Mouse (Mus musculus) lung, adult 2 months (tissue): Measurements from ENCODE around the gene Iba57. TPM values are rescaled to one million over a fixed set of nuclear protein-coding genes. Genes with fewer than 3 reads are reported as not detected.

Experiments
- DNase-seq: peaks from one replicate; pipeline ENCODE4 v3.0.0; 2022
- H3K4me1 ChIP-seq: fragments of 200-500 bp; 2 replicates; pipeline ENCODE4 v1.6.1; 2011; ENCODE audit warnings: low read length; ENCODE audit not compliant: control insufficient read depth, insufficient read depth
- H3K4me3 ChIP-seq: fragments of 200-500 bp; replicated peaks from 2 replicates; pipeline ENCODE3; 2011; ENCODE audit warnings: low read depth, mild to moderate bottlenecking, control low read depth, low read length; ENCODE audit errors: extremely low read depth
- CTCF ChIP-seq: fragments of 200-500 bp; IDR thresholded peaks from 2 replicates; pipeline ENCODE4 v1.5.1; 2011; ENCODE audit warnings: mild to moderate bottlenecking, low read length, control low read depth; ENCODE audit not compliant: insufficient read depth
- POLR2A ChIP-seq: fragments of 200-500 bp; IDR thresholded peaks from 2 replicates; pipeline ENCODE4 v1.6.1; 2011; ENCODE audit warnings: low read depth, mild to moderate bottlenecking, control low read depth, low read length, borderline replicate concordance; ENCODE audit errors: extremely low read depth
- WGBS: fragments of 180-500 bp; shearing (Covaris S2); methylation state at CpG from one replicate; pipeline ENCODE4 v1.1.7; 2018; 5-methylcytosine and 5-hydroxymethylcytosine counted together
- polyA plus RNA-seq: library from polyadenylated mRNA; depleted of rRNA; stranded (reverse); fragments of >200 nt; gene quantifications from 2 replicates; pipeline ENCODE4 v1.2.3, GENCODE M21; 2012

Gene Iba57
- polyA plus RNA-seq, 1 experiment, result 3.7 TPM

DNA sequence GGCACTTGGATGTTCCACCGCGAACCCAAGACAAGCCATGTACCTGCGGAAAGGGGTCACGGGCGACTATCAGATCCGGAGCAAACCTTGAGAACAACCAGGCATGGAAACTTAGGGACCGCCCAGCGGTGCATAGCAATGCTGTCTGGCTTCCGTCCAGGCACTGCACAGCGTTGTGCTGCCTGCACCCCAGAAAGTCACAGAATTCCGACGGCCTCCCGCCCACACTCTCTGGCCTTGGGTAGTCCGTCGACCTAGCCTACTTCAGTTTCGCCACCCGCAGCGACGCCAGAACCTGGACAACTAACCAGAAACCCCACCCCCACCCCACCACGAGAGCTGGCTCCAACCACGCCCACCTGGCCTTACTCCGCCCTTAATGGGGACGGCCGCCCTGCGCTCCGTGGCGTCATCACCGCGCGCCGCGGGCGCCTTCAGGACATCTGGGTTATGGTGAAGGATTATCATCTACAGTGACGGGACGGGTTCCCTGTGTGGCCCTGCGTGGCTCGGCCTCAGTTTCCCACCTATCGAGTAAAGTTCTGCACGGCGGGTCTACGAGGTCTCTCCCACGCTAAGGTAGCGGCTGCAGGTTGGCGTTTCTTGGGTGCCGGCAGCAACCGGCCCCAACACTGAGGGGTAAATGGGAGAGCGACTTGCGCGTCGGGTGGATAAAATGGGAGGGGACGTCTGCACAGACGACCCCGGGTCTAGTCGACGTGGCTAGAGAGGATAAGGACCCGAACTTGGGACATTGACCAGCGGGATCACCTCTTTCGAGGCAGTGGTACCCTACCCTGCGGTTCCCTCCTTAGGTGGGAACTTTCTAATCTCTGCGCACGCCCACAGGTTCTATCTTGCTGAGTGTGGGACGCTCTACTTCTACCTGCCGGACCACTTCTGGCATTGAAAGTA is 38.8 kb upstream of the Iba57 start, which contains the start of gene Mrpl55:
Gene Mrpl55 (plus strand): TSS at position 406 of the 915 bp plus-strand sequence.
- H3K4me1 ChIP-seq, result peaks cover 4% of the 10 kb centered on the region
- WGBS, result under 1% methylated on average over 63 of the region's 63 CpGs
- peak; percentile 94 for DNase-seq
- peak within 1 kb of the TSS; percentile 90 for H3K4me3 ChIP-seq
- peak; percentile 80; the same call in 1 of the 2 replicates for TF ChIP-seq POLR2A
- TF ChIP-seq CTCF, result no peak

DNA sequence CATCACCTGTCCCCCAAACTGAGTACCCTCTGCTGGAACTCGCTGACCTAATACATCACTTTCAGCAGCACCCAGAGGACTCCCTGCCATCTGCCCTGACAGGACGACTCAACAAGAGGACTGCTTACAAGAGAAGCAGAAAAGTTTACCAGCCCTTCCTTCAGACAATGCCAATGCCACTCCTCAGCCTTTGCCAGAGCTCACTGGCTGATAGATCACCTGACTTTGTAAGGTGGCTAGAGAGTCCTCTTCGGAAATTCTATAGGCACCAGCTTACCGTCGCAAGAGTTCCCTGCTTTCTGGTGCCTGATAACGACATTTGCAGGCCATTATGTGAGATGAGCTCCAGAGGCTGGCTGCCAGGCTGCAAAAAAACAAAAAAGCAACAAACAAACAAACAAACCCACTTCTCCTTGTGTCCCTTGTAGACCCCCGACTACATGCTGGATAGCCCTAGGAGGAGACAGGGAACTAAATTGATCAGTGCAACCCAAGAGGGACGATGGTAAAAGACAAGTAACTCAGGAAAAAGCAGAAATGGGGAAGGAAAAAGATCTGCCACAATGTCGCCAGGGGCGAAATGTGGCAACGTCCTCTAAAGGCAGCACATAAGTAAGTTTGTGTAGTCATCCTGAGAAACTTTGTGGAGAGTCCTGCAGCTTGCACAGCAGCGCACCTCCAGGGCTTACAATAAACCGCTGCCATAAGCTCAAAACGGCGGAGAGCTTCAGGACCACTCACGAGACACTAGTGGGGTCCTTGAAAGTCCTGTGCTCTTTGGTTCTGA is 37.9 kb upstream of the Iba57 start:
- TF ChIP-seq CTCF, result no peak
- Histone ChIP-seq H3K4me1 (peaks cover 7% of the 10 kb centered on the region), H3K4me3 (peak overlapping the region; percentile 90)
- 13% methylated on average over 16 of the region's 16 CpGs for WGBS
- DNase-seq, result no peak

DNA sequence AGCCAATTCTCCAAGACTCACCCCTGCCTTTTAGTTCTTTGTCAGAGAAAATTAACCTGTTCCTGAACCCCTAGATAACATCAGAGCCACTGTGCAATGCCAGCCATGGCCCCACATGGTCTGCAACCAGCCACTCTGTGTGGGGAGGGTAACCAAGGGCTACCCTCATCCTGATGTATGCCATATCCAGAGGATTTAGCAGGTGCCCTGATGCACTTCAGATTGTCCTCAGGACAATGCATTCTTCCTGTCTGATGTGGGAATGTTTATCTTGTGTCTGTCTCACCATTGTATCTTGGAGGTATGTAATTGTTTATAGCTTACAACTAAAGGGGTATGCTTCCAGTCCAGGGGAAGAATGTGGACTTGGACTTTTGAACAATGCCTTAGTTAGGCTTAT is 32.7 kb upstream of the Iba57 start:
- DNase-seq, result no peak
- H3K4me1 ChIP-seq, result peaks cover 9% of the 10 kb centered on the region; the same call in 1 of the 2 replicates
- no peak for TF ChIP-seq CTCF
- TF ChIP-seq POLR2A, result 0 out of 2 replicates have a peak, but pooled peaks have one; percentile 5
- no peak overlapping the region for H3K4me3 ChIP-seq

DNA sequence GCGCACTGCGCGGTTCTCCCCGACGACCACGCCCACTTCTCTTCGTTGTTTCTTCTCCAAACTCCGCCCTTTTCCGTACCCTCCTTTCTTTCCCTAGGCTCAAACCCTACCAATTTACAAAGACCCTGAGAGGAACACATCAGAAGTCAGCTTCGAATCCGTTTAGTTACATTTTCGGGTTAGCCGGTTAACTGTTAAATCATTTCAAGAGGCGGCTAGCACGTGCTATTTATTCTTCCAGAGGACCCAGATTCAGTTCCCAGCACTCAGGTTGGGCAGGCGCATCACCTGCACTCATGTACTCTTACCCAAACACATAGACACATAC is 28.5 kb upstream of the Iba57 start, which contains the start of gene Guk1:
Gene Guk1 (minus strand): TSS at position 154 of the 328 bp plus-strand sequence.
- TF ChIP-seq CTCF, result no peak
- TF ChIP-seq POLR2A, result no peak
- peak within 1 kb of the TSS; percentile 87 for H3K4me3 ChIP-seq
- 4% methylated on average over 16 of the region's 16 CpGs for WGBS
- peaks cover 8% of the 10 kb centered on the region for H3K4me1 ChIP-seq
- DNase-seq, result no peak

DNA sequence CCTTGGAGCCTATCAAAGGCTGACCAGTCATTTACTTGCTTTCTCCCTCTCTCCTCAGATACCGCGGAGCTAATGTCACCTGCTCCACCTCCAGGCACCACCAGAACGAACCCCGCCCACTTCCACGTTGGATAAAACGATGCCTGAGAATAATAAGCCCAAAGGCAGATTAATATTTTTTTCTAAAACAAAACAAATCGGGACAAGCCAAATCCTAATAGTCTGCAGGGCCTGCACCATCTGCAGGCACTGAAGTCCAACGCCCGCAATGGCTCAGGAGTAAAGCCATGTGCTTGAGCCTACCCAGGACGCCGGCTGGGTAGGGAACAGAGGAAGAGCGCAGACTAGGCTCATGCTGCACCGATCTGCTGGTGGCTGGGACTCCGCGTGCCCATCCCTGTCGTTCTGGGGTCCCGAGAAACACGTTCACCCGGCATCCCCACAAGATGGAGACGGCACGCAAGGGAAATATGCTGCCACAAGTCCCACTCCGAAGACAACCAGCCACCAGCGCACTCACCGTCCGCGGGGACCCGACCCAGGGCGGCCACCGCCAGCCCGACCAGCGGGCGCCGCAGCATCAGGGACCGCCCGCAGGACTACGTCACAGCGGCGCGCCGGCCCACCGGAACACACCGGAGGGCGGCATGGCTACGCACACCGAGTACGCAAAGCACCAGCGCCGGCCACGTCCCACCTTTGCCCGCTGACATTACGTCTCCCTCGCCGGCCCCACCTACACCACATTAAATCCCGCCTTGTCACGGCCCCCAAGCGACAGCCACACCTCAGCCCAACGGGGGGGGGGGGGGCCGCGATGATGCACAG is 27.9 kb upstream of the Iba57 start:
- DNase-seq, result peak; percentile 89
- peak; percentile 90 for TF ChIP-seq POLR2A
- TF ChIP-seq CTCF, result no peak
- peaks cover 6% of the 10 kb centered on the region for H3K4me1 ChIP-seq
- WGBS, result under 1% methylated on average over 59 of the region's 59 CpGs
- H3K4me3 ChIP-seq, result peak overlapping the region; percentile 87

DNA sequence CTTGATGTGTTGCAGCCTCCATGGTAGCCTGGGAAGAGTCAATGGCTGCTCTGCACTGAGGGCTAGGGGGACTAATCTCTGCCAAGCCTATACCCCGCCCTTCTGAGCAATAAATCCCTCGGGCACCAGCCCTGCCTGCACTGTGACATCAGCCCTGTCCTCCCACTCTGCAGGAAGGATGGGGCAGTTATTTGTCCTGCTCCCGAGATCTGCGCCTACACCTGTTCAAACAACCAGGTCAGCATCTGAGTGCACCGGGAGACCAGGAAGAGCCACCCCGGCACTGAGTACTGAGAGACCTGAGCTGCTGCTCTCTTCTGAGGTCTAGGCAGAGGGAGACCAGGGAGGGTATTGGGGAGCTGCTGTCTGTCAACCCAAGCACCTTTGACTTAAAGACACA is 24.2 kb upstream of the Iba57 start:
- WGBS, result 62% methylated on average over 6 of the region's 6 CpGs
- TF ChIP-seq CTCF (no peak), POLR2A (no peak)
- no peak for DNase-seq
- Histone ChIP-seq H3K4me1 (peaks cover 7% of the 10 kb centered on the region), H3K4me3 (no peak overlapping the region)

DNA sequence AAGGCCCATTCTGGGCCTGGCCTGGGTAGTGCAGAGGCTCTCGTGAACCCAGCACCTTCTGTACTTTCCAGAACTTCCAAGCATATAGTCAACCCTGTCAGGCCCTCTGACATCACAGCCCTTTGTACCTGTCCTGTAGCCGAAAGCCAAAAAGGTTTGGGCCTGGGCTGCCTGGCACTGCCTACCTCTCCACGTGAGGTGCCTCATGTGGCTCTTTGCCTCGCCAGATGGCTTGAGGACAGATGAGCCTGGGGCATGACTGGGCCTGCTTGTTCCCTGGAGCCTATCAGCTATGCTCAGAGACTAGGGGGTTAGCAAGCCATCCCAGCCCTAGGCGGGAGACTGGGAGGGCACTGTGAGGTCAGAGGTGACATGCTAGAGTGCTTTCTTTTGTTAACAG is 22.0 kb upstream of the Iba57 start:
- Histone ChIP-seq H3K4me3 (no peak overlapping the region), H3K4me1 (peaks cover 7% of the 10 kb centered on the region)
- TF ChIP-seq CTCF (no peak), POLR2A (no peak)
- DNase-seq, result no peak
- WGBS, result 87% methylated on average over 5 of the region's 5 CpGs

DNA sequence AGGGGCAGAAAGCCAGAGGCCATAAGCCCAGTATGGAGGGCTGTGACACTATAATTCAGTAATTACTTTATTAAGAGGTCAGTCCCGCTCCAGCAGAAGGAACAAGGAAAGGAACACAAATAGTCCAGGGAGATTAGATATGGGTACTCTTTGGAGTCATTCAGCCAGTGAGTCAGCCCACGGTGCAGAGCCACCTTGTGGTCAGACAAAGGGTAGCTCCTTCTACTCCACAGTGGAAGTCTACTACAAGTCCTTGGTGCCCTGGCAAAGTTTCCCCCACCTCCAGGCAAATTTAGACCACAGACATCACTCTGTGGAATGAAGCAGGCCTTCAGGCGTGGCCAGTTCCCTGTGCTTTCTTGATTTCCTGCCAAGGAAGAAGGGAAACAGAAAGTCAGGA is 20.3 kb upstream of the Iba57 start:
- Histone ChIP-seq H3K4me3 (no peak overlapping the region), H3K4me1 (peaks cover 7% of the 10 kb centered on the region)
- peak; percentile 45 for DNase-seq
- TF ChIP-seq POLR2A, result no peak
- peak; percentile 91 for TF ChIP-seq CTCF
- WGBS, result 13% methylated on average over 3 of the region's 3 CpGs

DNA sequence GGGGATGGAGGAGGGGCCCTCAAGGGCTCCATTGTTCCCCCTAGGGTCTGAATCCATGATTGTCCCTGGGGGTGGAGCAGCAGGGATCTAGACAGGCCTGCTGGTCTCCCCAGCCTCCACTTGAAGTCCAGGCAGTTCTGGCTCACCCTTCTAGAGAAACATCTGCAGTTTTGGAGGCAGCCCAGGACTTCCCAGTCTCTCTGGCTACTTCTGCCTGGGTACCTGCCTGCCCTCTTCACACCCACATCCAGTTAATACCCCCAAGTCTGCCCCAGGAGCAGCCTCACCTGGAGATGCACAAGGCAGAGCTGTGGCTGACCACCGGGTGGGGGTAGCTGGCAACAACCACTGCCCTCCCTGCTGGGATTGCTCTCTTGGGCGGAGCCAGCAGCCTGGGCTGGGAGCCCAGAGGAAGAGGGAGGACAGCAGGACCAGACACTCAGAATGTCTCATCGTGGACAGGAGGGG is 19.4 kb upstream of the Iba57 start, which contains the start of gene Gjc2:
Gene Gjc2 (minus strand): TSS at position 350 of the 468 bp plus-strand sequence.
- Histone ChIP-seq H3K4me3 (no peak within 1 kb of the TSS), H3K4me1 (peaks cover 7% of the 10 kb centered on the region)
- TF ChIP-seq CTCF (no peak), POLR2A (no peak)
- peak; percentile 28 for DNase-seq
- WGBS, result 21% methylated on average over 3 of the region's 3 CpGs

DNA sequence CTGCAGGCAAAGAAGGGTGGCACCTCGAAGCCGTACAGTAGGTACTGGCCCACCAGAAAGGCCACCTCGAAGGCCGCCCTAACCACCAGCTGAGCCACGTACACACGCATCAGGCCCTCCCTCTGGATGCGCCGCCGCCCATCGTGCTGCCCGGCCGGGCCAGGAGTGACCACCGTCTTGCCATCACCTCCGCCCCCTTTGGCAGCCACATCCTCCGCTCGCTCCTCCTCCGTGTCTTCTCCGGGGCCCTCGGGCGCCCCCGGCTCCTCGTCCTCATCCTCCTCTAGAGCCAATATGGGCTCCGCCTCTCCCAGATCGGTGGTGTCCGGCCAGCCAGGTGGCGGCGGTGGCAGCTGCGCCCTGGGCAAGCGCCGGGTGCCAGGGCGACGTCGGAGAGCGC is 13.4 kb upstream of the Iba57 start:
- 14% methylated on average over 34 of the region's 34 CpGs for WGBS
- TF ChIP-seq CTCF (no peak), POLR2A (no peak)
- H3K4me1 ChIP-seq, result no peaks in the 10 kb centered on the region
- no peak overlapping the region for H3K4me3 ChIP-seq
- DNase-seq, result no peak
